Mouse (Mus musculus): ENCODE data around the gene Xpo6. TPM values are rescaled to one million over a fixed set of nuclear protein-coding genes. Genes with fewer than 3 reads are reported as not detected.

Gene Xpo6
- polyA plus RNA-seq (2012; rRNA removed), result 226 and 237 TPM in 2 replicates

DNA sequence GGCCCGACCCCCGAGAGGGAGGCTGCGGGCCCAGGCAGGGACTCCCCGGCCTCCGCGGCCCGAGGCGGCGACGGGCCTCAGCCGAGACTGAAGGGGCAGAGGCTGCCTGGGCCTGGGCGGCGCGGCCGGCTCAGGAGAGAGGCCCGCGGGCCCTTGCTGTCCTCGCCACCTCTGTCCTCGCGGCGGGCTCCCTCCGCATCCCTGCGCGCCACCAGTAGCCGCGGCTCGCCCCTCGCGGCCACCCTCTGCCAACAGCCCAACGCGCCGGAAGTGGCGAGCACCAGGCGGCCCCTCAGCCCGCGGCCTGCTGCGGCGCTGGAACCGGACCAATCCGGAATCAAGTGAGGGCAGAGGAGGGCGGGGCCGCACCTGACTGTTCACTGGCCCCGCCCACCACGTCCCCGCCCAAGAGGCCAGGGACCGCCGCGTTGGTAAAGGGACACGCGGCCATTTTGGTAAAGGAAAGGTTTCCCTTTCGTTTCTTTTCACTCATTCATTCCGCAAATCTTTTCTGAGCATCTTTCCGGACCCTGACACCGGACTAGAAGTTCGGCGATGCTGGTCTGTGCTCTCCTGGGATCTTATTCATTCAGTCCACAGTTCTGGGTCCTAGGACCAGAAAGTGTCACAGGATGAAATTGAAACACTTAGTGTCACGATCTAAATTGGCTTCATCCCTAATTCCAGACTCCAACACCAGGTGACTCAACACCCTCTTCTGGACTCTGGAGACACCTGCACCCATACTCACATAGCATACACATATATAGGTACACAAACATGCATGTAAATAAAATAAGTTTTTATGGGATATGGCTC, at the start of gene Xpo6:
Gene Xpo6 (minus strand): TSS at position 324 of the 819 bp plus-strand sequence.
- TF ChIP-seq CTCF (IDR thresholded peaks at IDR 0.05; ENCODE audit: borderline replicate concordance, extremely low read depth, insufficient read depth, insufficient read length) (no peak), POLR2A (IDR thresholded peaks at IDR 0.05; ENCODE audit: borderline replicate concordance, extremely low read depth, insufficient read depth, insufficient read length, poor library complexity, severe bottlenecking) (peak; percentile 95)

DNA sequence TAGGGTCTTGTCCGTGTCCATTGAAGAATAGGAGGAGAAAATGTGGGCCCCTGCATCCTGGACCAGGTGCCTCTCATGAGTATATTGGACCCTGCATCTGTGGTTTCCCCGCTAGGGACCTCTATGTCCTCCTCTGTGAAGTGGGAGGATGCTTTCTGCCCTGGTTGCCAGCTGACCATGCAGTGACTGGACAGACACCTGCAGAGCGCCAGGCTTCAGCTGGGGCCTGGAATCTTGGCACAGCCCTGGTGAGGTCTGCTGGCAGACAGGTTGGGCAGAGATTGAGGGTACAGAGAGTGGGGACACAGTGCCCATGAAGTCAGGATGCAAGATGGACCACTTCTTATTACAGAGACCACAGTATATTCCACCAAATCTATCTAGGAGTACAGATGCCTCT, 49.7 kb upstream of the Xpo6 start:
- TF ChIP-seq POLR2A (IDR thresholded peaks at IDR 0.05; ENCODE audit: borderline replicate concordance, extremely low read depth, insufficient read depth, insufficient read length, poor library complexity, severe bottlenecking), result no peak
- TF ChIP-seq CTCF (IDR thresholded peaks at IDR 0.05; ENCODE audit: borderline replicate concordance, extremely low read depth, insufficient read depth, insufficient read length), result no peak
- no peak for DNase-seq (ENCODE audit: low read depth)

More for the DNA sequence above, at the start of gene Xpo6:
- DNase-seq (ENCODE audit: low read depth), result peak; percentile 98

- no peak for DNase-seq (ENCODE audit: low read depth)
- TF ChIP-seq CTCF (IDR thresholded peaks at IDR 0.05; ENCODE audit: borderline replicate concordance, extremely low read depth, insufficient read depth, insufficient read length), result no peak
- TF ChIP-seq POLR2A (IDR thresholded peaks at IDR 0.05; ENCODE audit: borderline replicate concordance, extremely low read depth, insufficient read depth, insufficient read length, poor library complexity, severe bottlenecking), result no peak
Measured at GRCm38 (mm10) chr7:126249146-126249545, 48.8 kb upstream of the Xpo6 start.

GRCm38 (mm10) chr7:126248641-126249141, 48.4 kb upstream of the Xpo6 start:
- no peak for DNase-seq (ENCODE audit: low read depth)
- TF ChIP-seq CTCF (IDR thresholded peaks at IDR 0.05; ENCODE audit: borderline replicate concordance, extremely low read depth, insufficient read depth, insufficient read length), result no peak
- TF ChIP-seq POLR2A (IDR thresholded peaks at IDR 0.05; ENCODE audit: borderline replicate concordance, extremely low read depth, insufficient read depth, insufficient read length, poor library complexity, severe bottlenecking), result no peak

DNA sequence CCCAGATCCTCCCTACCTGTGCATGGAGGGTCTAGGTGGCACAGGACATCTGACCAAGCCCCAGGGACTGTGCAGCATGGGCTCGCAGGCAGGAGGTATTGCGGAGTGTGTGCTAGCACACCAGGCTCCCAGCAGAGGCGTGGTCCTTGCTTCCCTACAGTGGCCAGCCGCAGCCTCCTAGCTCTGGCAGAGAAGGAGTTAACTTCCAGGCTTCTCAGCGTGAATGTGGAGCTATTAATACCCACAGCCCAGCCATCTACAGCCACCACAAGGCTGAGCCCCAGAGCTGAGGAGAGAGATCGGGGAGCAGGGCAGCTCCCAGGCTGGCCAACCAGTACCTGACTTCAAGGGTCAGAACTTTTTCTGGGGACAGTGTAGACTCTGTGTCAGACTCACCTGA, 47.8 kb upstream of the Xpo6 start:
- DNase-seq (ENCODE audit: low read depth), result peak; percentile 39
- TF ChIP-seq CTCF (IDR thresholded peaks at IDR 0.05; ENCODE audit: borderline replicate concordance, extremely low read depth, insufficient read depth, insufficient read length), result no peak
- TF ChIP-seq POLR2A (IDR thresholded peaks at IDR 0.05; ENCODE audit: borderline replicate concordance, extremely low read depth, insufficient read depth, insufficient read length, poor library complexity, severe bottlenecking), result no peak

- TF ChIP-seq POLR2A (IDR thresholded peaks at IDR 0.05; ENCODE audit: borderline replicate concordance, extremely low read depth, insufficient read depth, insufficient read length, poor library complexity, severe bottlenecking), result no peak
- no peak for DNase-seq (ENCODE audit: low read depth)
Measured at GRCm38 (mm10) chr7:126244168-126244750, 44.0 kb upstream of the Xpo6 start.

GRCm38 (mm10) chr7:126240814-126241360, 40.6 kb upstream of the Xpo6 start:
- no peak for DNase-seq (ENCODE audit: low read depth)
- TF ChIP-seq POLR2A (IDR thresholded peaks at IDR 0.05; ENCODE audit: borderline replicate concordance, extremely low read depth, insufficient read depth, insufficient read length, poor library complexity, severe bottlenecking) (no peak), CTCF (IDR thresholded peaks at IDR 0.05; ENCODE audit: borderline replicate concordance, extremely low read depth, insufficient read depth, insufficient read length) (no peak)

DNA sequence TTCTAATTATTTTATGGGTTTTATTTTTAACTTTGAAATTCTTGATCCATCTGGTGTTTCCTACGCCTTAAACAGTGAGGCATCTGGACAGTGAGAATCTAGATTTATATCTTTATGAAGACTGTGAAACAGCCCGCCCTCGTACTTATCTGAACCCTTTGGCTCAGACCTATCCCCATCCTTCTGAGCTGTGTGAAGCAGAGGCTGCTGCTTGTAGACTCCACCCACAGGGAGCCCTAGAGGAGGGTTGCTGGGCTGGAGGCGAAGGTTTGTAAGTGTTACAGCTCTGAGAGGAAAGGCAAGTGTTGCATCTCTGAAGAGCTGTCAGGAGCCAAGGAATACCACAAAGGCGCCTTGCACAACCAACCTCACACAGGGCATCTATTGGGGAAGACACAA, 36.5 kb upstream of the Xpo6 start:
- DNase-seq (ENCODE audit: low read depth), result peak; percentile 17
- no peak for TF ChIP-seq CTCF (IDR thresholded peaks at IDR 0.05; ENCODE audit: borderline replicate concordance, extremely low read depth, insufficient read depth, insufficient read length)

DNA sequence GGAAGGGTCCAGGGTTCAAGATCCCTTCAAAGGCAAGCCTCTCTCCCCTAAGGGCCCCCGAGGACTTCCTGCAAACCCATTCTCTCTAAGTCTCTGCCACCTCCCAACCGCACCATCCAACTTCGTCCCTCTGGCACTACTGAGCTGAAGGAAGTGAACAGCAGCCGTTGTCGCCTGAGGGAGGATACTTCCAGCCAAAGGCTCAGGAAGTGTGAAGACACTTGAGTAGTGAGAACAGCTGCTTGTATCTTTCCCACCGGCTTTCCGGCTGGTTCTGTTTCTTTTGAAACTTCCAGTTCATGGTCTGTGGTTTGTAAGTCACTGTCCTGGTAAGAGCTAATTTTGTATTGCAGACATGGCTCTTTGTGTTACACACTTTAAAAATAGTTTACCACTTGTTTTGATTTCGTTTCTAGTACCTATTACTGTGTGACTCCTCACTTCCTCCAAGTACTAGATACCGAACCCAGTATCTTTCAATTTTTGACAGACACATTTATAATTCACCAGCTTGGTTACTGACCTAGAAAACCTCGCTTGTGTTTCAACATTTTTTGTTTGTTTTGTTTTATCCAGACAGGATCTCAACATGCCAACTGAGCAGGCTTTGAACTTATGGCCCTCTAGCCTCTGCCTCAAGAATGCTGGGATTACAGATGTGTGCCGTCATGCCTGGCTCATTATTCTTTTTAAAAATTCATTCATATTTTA, 35.9 kb upstream of the Xpo6 start:
- DNase-seq (ENCODE audit: low read depth), result peak; percentile 51
- no peak for TF ChIP-seq POLR2A (IDR thresholded peaks at IDR 0.05; ENCODE audit: borderline replicate concordance, extremely low read depth, insufficient read depth, insufficient read length, poor library complexity, severe bottlenecking)
- TF ChIP-seq CTCF (IDR thresholded peaks at IDR 0.05; ENCODE audit: borderline replicate concordance, extremely low read depth, insufficient read depth, insufficient read length), result no peak

- no peak for DNase-seq (ENCODE audit: low read depth)
- TF ChIP-seq CTCF (IDR thresholded peaks at IDR 0.05; ENCODE audit: borderline replicate concordance, extremely low read depth, insufficient read depth, insufficient read length) (no peak), POLR2A (IDR thresholded peaks at IDR 0.05; ENCODE audit: borderline replicate concordance, extremely low read depth, insufficient read depth, insufficient read length, poor library complexity, severe bottlenecking) (no peak)
Measured at GRCm38 (mm10) chr7:126234611-126235010, 34.3 kb upstream of the Xpo6 start.

DNA sequence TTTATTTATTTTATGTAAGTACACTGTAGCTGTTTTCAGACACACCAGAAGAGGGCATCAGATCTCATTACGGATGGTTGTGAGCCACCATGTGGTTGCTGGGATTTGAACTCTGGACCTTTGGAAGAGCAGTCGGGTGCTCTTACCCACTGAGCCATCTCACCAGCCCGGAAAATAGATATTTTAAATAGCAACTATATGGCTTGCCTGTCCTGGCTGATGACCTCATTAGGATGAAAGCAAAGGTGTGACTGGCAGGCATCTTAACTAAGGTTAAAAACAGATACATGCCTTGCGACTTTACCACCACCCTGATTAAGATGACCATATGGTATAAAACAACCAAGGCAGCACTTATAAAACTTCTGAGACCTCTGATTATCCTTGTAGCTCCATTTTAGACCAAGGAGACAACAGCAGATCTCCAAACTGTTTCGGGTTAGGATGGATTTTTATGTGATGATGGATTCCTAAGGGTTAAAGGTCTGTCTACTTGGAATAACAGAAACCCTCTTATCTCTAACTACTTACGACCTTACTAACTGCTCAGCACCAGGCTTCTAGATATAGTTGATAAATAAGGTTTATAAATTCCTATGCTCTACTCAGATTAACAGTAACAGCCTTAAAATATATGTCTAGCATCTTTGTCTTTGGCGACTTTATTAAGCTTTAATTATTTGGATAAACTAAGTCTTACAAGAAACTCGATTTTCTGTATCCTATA, 32.2 kb upstream of the Xpo6 start:
- DNase-seq (ENCODE audit: low read depth), result no peak
- TF ChIP-seq CTCF (IDR thresholded peaks at IDR 0.05; ENCODE audit: borderline replicate concordance, extremely low read depth, insufficient read depth, insufficient read length), result no peak
- TF ChIP-seq POLR2A (IDR thresholded peaks at IDR 0.05; ENCODE audit: borderline replicate concordance, extremely low read depth, insufficient read depth, insufficient read length, poor library complexity, severe bottlenecking), result no peak
